Mouse (Mus musculus): Measurements from ENCODE around the gene Ddc.
A peak's percentile ranks its signal among the peaks of the same experiment; 100 is the strongest.

Ddc gene

DNA sequence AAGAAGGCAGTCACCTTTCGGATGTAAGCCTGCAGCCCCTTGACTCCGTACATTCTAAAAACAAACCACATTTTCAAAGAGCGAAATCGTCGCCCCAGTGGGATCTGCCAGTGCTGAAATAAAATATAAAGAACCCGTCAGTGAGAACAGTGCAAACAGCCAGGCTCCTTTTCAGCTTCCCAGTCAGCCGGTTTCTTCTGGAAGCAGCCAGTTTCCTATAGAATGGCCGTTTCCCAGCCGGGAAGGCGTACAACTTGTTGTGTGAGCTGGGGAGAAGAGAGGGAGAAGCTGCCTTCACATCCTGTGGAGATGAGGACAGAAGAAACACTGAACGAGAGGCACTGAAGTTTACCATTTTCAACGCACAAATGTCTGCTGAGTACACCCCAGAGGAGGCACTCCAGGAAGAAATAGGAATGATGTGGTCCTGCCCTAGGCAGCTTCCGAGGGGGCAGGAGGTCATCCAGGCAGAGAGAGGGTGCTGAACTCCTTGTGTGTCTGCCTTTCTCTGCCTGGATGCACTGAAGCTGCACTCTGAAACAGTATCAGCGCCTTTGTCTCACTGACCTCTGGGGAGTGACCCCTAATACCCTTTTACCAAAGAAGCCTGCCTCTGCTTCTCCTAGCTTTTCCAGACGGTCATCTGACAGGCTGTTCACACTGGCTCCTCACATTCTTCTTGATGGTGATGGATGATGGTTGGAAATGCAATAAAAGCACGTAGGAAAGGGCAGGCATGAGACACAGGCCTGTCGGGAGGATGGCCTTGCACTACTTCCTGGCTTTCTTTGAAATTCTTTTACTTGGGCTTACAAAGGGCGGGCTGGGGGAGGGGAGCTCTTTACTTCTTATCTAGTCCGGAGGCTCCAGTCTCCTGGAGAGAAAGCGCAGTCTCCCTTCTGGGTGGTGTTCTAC is 75.5 kb downstream of the Ddc start:
- peak; percentile 86 for DNase-seq

DNA sequence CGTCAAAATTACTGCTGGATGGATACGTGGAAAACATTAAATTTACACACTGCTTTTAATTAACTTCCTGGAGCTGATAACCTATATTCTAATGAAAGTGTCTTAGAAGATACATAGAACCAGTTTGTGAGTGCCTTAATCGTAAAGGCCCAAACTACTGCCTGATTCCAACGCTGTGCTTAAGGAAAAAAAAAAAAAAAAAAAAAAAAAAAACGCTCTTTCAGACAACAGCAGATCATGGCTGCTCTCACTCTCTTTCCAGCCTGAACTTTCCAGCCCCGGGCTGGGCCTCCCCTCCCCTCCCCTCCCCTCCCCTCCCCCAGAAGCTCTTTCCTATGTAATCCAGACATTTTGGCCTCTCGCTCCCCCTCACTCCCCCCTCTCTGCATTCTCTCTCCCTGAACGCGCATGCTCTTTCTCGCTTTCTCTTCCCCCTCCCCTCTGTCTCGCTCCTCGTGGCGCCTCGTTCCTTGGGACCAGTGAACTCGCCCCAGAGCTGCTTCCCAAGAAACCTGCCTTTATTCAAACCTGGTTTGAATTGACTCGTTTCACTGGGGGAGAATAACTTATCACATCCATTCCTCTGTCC is 76.5 kb downstream of the Ddc start:
- peak; percentile 96 for DNase-seq

DNA sequence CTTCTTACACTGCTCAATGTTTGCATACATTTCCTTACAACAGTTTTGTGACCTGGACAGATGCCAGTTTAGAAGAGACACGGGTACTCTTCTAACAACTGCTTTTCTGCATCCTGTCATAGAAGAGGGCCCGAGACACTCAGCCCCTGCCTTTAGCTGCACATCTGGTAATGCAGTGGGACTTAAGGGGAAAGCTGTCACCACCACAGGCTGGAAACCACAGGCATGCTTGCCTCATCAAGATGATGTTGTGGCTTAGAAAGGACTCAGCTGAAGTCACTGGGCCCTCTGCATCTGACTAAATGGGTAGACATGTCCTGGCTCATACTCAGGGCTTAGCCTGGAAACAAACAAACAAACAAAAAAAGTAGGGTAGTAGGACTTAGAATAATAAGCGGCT is 77.2 kb downstream of the Ddc start:
- peak; percentile 44 for DNase-seq

DNA sequence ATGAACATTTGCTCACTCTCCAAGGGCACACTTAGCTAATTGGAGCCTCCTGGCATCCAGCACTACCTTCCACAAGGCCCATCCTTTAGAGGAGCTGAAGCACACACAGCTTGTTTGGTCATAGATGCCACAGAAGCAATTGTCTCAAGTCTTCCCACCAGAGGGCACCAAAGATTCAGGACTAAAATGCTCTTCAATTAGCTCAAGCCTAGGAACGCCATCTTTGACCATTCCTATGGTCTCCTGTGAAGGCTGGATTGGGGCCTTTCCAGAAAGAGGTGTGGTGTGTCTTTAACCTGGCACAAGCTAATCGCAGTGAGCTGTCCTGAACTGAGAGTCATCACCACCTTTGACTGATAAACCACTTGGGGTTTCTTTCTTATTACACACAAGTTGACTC is 77.7 kb downstream of the Ddc start:
- peak; percentile 94 for DNase-seq

DNA sequence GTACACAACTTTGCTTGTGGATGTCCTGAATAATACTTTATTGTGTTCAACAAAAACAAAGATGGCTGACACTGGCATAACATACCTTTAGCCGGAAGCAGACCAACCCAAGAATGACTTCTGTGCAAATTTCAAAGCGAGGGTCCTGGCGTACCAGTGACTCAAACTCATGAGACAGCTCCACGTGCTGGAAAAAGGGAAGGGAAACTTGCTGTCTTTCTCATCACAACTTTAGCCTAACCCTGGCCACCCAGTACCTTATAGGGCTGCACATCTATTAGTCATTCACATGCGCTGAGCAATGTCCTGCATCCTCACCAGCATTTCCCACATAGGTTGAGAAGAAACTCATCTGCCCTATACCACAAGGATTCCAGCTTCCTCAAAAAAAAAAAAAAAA is 78.7 kb downstream of the Ddc start:
- no peak for DNase-seq

DNA sequence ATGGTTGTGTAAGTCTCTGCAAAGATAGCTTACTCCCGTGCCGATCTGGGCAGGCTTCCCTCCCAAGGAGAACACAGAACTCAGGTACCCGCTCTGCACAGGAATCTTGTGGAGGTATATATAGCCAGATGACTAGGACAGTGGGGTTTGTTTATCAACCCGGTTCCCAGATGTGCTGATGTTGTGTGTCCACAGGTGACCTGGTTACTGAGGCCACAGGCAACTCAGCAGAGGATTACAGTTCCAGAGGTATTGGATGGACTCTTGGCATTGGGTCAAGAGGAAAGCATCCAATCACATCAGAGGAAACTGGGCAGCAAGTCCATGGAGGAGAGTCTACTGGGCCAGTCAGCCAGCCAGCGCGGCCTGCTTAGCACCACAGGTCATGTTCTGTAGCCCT is 79.1 kb downstream of the Ddc start:
- DNase-seq: no peak

DNA sequence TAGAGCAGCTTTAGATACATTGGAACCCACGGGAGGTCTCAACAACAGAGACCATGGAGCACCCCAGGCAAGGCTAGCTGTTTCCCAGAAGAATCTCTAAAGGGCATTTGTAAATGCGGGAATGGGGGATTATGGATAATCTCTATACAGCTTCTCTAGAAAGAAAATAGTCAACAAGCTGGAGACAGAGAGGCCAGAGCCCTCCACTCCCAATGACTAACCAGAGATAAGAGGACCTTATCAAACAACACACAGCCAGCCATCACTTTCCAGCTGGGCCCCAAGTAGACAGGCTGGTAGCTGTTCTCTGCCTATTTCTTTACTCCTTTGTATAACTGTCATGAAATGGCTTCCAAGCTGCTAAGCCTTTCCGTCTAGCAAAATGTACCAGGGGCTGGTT is 82.2 kb downstream of the Ddc start:
- DNase-seq: no peak

DNA sequence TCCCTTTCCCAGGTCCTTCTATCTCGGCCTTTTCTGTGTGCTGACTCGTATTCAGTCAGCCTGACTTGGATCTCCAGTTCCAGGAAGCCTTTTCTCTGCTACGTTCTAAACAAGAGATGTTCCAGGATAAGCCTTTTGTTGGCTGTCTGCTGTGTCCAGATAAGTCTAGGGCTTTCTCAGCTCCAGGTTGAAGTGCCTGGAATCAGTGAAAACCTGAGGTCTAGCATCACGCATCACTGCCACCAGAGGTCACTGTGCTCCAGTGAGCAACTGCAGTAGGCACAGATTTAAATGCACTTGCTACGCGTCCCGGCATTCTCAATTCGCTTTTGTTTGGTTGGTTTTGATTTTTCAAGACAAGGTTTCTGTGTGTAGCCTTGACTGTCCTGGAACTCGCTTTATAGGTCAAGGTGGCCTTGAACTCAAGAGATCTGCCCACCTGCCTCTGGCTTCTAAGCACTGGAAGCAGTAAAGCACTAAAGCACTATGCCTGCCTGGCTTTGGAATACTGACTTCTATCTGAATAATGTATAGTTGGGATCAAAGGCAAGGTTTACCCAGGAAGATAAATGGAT is 86.0 kb downstream of the Ddc start:
- peak; percentile 91 for DNase-seq

DNA sequence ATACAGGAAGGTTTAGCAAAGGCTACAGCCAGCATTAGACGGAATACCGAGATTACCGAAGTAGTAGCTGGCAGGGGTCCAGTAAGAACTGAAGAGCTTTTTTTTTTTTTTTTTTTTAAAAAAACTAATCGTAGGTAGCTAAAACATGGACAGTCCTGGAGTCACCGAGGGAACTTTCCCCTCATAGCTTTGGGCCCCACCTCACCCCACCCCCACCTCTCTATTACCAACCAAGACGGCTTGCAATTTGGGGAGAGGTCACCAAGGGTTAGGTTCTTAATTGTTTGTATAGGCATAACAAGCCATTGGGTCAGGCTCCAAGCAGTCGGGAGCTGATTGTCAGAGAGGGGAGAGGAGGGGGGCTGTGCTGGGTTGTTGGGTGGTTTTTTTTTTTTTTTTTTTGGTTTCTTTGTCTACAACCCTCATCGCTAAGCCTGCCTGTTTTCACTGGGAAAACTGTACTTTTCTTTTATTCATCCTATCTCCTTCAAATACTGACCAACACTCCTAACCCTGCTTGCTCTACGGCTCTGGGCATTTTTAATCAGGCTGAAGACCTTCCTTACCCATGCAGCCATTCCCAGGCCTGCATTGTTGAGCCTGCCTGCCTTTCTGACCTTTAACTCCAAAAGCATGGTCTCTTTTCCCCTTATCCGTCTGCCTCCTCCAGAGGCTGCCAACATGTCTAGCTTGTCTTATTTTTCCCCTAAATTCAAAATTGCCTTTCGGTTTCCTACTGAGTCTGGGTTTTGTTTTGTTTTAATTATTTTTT is 88.4 kb downstream of the Ddc start:
- peak; percentile 87 for DNase-seq

DNA sequence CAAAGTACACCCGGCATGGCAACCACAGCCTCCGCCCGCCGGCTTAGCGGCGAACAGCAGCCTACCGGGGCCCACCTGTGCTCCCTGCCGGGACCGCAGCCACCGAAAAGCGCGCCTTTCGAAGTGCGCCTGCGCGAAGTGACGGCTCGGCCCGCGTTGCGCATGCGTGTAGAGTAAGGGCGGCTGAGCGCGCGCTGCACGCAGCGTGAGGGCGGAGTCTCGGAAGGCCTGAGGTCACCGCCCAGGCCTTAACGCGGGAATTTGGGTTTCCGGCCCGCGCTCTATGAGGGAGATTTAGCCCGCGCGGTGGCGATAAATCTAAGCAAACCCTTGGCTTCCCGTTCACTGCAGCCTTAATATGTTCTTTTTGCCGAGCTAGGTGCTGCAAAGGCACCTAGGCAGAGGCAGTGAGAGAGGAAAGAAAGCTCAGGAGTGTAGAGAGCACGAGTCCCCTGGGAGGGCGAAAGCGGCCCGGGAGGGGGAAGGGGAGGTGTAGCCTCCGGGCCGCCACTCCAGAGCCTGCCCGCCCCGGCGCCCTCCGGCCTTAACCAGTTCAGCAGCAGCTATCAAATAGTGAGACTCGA is 89.0 kb downstream of the Ddc start, which contains the start of gene Fignl1:
Fignl1 (minus strand) TSS at position 143 of the 584 bp plus-strand sequence.
- peak; percentile 99 for DNase-seq

DNA sequence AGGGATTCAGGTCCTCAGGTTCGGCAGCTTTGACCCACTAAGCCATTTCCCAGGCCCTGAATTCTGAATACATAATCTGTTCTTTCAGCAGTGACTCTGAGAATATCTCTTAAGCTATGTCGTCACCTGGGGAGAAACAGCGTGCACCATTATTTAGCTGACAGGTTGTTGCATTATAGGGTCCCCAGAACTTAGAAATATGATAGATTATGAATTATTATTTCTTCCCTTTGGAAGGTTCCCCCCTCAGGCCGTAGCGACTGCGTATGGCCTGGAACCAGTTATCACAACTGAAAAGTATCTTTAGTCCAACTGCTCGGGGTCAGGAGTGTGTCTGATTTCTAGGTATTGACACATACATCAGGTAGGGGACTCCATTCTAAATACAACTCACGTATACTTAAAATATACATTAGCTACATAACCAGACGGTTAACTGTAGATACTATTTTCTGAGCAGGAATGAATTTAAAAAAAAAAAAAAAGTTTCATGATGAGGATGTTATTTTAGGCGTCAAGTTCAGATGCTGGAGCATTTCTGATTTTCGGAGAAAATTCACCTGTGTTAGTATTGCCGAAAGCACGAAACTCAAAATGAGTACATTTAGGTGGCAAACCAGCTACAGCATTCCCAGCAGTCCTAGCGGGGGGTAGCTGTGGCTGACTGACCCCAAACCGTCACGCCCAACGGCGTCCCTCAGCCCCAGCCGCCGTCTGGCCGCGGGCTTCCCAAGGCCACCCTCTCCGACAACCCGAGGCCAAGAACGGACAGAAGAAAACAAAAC is 89.7 kb downstream of the Ddc start:
- DNase-seq: no peak

DNA sequence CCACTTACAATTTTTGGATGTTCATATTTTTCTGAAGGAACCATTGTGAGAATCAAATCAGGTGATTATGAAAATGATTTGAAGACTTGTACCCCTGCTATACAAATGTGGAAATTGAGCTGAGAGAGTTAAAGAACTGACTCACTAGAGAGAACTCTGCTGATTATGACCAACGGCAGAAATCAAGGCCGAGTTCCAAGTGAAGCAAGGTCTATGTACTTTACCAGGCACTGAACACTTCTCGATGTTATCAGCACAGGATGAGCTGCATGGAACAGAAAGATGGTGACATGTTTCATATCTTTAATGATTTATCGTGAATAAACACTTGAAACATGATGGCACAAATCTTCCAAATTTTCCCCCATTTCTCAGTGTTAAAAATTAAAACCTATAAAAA is 92.0 kb downstream of the Ddc start:
- no peak for DNase-seq

DNA sequence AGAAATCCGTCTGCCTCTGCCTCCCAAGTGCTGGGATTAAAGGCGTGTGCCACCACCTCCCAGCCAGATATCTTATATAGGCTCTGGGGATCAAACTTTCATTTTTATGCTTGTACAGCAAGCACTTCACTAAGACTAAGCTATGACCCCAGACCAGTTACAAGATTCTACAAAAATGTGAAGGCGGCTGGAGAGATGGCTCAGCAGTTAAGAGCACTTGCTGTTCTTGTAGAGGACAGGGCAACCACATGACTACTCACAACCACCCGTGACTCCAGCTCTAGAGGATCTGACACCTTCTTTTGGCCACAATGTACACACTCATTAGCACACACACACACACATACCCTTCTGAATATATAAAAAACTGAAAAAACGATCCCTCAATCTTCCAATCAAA is 93.5 kb downstream of the Ddc start:
- DNase-seq: no peak

DNA sequence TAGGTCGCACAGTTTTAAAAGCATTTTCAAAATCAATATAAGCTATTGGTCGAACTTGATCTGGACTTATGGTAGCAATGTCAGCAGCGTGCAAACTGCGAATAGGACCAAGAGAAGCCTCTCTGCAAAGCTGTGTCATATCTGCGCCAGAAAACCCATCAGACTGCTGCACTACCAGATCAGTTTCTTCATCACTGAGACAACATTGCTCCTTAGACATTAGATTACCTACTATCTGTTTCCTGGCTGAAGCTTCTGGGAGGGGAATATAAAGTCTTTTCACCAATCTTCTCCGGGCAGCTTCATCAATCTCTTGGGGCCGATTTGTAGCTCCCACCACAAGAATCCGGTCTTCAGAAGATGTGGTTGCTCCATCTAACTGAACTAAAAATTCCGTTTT is 96.9 kb downstream of the Ddc start:
- no peak for DNase-seq

DNA sequence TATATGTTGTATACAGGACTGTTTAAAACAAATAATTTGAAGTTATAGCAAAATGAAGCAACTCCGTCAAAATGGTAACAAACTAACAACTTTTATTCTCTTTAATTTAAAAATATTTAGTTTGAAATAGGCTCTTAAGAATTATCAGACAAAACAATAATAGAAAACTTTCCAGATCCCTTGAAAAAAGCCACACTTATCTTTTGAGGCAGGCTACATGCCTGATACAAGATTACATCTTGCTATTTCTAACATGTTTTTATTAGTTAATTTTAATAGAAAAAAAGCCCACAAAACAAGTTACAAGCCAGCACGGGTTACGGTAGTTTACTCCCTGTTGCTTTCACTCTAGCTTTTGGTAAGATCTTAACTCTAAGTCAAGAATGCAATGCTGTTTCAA is 97.6 kb downstream of the Ddc start:
- no peak for DNase-seq

DNA sequence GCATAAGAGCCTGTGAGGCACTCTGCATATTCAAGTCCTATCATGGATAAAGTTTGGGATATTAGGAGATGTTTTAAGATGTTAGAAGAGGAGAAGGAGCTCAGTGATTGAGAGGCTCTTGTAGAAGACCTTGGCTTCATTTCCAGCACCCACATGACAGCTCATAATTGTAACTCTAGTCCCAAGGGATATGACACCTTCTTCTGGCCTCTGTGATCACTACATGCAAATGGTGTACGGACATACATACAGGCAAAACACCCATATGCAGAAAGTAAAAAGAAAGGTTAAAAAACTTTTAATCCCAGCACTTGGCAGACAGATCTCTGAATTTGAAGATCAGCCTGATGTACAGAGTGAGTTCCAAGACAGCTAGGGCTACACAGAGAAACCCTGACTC is 99.3 kb downstream of the Ddc start:
- no peak for DNase-seq

DNA sequence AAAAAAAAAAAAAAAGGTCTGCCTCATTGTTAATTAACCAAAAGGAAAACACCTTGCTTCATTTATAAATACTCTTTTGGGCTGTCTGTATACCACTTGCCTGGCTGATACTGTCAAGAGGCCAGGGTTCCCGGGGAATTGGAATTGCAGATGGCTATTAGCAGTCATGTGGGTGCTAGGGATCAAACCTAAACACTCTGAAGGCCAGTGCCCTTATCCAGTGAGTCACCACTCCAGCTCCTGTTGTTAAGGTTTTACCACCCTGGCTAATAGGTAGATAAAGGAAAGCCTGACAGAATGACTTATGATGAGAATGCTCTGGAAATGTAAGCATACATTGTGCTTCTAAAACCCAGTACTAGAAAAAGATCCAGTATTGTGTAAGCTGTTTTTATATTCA is 103.3 kb downstream of the Ddc start:
- no peak for DNase-seq

DNA sequence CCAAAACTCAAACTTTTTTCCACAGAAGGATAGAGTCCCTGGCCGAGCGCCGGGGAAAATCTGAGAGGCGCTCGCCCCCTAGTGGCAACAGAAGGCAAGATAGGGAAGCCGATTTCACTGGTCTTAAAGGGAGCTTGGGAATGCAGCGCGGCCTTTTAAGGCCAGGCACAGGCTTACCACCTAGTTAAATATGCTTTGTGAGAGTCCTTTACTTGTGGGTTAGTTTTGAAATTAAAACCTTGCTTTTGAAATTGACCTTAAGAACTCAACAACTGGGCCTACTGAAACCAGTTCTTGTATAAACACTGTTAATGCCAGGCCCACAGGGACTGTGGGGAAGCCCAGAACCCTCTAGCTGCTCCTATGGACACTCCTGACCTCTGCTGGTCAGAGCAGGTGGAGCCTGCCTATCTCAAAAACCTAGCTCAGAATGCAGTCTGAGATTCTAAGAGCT is 109.4 kb downstream of the Ddc start:
- peak; percentile 91 for DNase-seq

DNA sequence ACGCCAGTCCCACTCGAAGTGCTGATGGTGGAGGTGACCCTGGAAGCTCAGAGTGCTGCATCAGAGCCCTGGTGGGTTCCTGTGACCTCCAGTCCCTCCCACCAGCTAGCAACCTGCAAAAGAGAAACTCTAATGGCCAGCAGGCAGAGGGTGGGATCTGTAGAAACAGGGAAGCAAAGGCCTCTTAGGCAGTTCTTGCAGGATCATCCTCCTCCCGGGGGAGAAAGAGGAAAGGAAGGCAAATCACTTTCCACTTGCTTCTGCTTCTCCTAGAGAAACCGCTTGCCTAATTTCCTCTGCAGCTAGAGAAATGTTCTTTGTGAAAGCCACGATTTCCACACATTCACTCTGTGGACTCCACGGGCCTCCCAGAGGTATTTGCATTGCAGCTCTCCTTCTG is 112.5 kb downstream of the Ddc start:
- no peak for DNase-seq

DNA sequence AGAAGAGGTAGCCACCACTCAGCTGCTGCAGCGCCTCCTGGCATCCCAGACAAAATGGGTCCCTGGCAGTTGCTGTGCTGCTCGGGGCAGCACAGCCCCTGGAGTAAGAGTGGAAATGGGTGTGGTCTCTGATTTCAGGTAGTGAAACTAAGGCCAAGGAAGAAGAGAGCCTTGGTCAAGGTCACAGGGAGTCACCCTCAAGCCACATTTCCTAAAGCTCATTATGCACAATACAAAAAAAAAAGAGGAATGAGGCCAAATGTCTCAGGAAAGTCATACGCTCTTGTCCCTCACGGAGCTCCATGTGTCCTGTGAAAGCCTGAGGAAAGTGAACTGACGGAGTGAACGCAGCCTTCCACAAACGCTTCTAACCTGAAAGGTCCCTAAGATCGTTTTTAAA is 116.2 kb downstream of the Ddc start:
- DNase-seq: no peak

DNA sequence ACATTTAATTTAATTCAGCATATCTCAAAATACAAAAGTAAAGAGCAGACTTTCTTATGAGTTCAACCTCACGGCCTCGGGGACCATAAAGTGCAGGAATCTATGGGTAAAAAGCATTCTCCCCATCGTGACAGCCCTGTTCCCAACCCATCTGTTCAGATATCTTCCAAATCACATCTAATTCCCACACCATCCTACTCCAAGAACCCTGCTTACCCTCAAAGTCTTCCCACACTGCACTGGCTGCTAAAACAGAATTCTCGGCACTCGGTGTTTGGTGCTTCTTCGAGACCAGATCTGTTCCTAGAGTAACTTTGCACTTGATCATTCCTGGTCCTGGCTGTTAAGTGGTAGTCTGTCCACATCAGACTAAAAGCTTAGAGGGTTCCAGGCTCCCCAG is 119.6 kb downstream of the Ddc start:
- no peak for DNase-seq

DNA sequence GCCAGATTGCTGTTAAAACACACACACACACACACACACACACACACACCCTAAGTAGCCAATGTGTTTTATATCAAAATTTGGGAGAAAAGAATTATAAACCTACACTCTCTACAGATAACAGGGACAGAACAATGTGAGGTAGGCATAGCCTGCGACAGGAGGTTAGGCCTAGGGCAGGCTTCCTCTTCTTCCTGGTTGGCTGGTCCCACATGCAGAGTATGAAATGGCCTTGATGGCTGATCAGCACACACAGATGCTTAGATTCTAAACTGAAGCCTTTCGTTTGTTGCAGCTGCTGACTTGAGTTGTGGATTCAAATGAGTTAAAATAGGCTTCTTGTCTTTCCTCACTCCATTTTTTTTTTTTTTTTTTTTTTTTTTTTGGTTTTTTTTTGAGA is 120.1 kb downstream of the Ddc start:
- no peak for DNase-seq

Measured in embryo, embryonic 11 days (tissue).